Mouse (Mus musculus) brain, embryonic 14.5 days (tissue): ENCODE measurements at regions not wholly inside any gene's neighbourhood (a gene's known extent, or its start where the extent isn't known, plus 50 kb on each side); places are given as distances from the start of the nearest gene placed in this dataset.

Source experiments
- CTCF ChIP-seq: fragments of 200-500 bp; IDR thresholded peaks from 2 replicates; pipeline ENCODE4 v1.5.1; 2012; ENCODE audit warnings: inconsistent platforms, mild to moderate bottlenecking, moderate library complexity, borderline replicate concordance; ENCODE audit not compliant: insufficient read depth, insufficient read length; ENCODE audit errors: extremely low read depth
- POLR2A ChIP-seq: fragments of 200-500 bp; IDR thresholded peaks from 2 replicates; pipeline ENCODE4 v1.6.1; 2012; ENCODE audit warnings: mild to moderate bottlenecking, inconsistent platforms, borderline replicate concordance; ENCODE audit not compliant: poor library complexity, insufficient read depth, insufficient read length, severe bottlenecking; ENCODE audit errors: extremely low read depth

GRCm38 (mm10) chr13:41921178-41921577 is 73.7 kb upstream of the Adtrp start:
- TF ChIP-seq CTCF (no peak), POLR2A (no peak)
